Mouse (Mus musculus) layer of hippocampus, adult 8-10 months (tissue): Measurements from ENCODE around the gene Ulk4. TPM values are rescaled to one million over a fixed set of nuclear protein-coding genes. Genes with fewer than 3 reads are reported as not detected.

Experiments used
- microRNA-seq, 2 experiments: library from miRNA; unstranded; fragments of <30 nt; microRNA quantifications; one replicate each; pipeline ENCODE4 v1.2.0; 2022
- total RNA-seq, 4 experiments: library from RNA; stranded (reverse); gene quantifications; 2 replicates each; pipeline ENCODE4 v1.2.4; 2022

Gene Ulk4
- total RNA-seq, 4 experiments from 2014 or later, result 7.9 to 10.8 (median 9.9) TPM

Small RNA genes lying within 50 kb of the gene (microRNA-seq; reads per million reads assigned to microRNA genes)
- 0 to 0.32 reads per million in 2 experiments for gene Mir7090

Other genes with a start within 250 kb of the Ulk4 start
- gene Trak1, start 20.3 kb upstream of the Ulk4 start, total RNA-seq, result 100 to 1,000 TPM; 201 to 260 (median 228) TPM
- 100 to 1,000 TPM; 514 to 576 (median 548) TPM for gene Cck, start 218.5 kb upstream of the Ulk4 start, total RNA-seq